Mouse (Mus musculus) ES-E14 (cell line): ENCODE measurements at regions not wholly inside any gene's neighbourhood (a gene's known extent, or its start where the extent isn't known, plus 50 kb on each side); places are given as distances from the start of the nearest gene placed in this dataset.

Experiments
- DNase-seq: peaks from one replicate; pipeline ENCODE4 v3.0.0-alpha.2; 2013; ENCODE audit warnings: low read depth, low spot score
- H3K27ac ChIP-seq: 2 replicates; pipeline ENCODE4 v1.5.1; 2012; ENCODE audit warnings: low read depth, mild to moderate bottlenecking, low read length, moderate library complexity, mixed read lengths; ENCODE audit not compliant: poor library complexity, insufficient read depth, severe bottlenecking
- H3K36me3 ChIP-seq: 2 replicates; pipeline ENCODE4 v1.6.1; 2012; ENCODE audit warnings: mild to moderate bottlenecking, low read length, moderate library complexity, mixed read lengths; ENCODE audit not compliant: control insufficient read depth, poor library complexity, insufficient read depth, severe bottlenecking
- H3K4me1 ChIP-seq, 2 experiments: fragments of 150-350 bp in 1 of 2; sonication (generic) in 1 of 2; 2 replicates each; pipeline ENCODE4 v1.6.1; 2012; ENCODE audit warnings: low read length in 2 of 2, mild to moderate bottlenecking in 1 of 2, mixed read lengths in 1 of 2; ENCODE audit not compliant: control insufficient read depth in 2 of 2, insufficient read depth in 2 of 2, poor library complexity in 1 of 2
- H3K4me3 ChIP-seq, 2 experiments: fragments of 150-350 bp in 1 of 2; sonication (generic) in 1 of 2; 2 replicates each; pipeline ENCODE4 v1.5.1; 2012; ENCODE audit warnings: low read length in 2 of 2, low read depth in 1 of 2, mild to moderate bottlenecking in 1 of 2, mixed read lengths in 1 of 2; ENCODE audit not compliant: insufficient read depth in 1 of 2, poor library complexity in 1 of 2, severe bottlenecking in 1 of 2
- H3K9ac ChIP-seq: 2 replicates; pipeline ENCODE4 v1.6.1; 2012; ENCODE audit warnings: low read depth, mild to moderate bottlenecking, low read length, mixed read lengths; ENCODE audit not compliant: poor library complexity, insufficient read depth, severe bottlenecking
- H3K9me3 ChIP-seq: fragments of 150-350 bp; sonication (generic); 2 replicates; pipeline ENCODE4 v1.6.1; 2012; ENCODE audit warnings: low read depth, mild to moderate bottlenecking, low read length; ENCODE audit not compliant: control insufficient read depth, insufficient read depth
- CHD2 ChIP-seq: IDR thresholded peaks from 2 replicates; pipeline ENCODE4 v1.6.1; 2014; ENCODE audit warnings: mild to moderate bottlenecking, low read depth, low read length, inconsistent platforms
- HCFC1 ChIP-seq: IDR thresholded peaks from 2 replicates; pipeline ENCODE4 v1.6.1; 2012; ENCODE audit warnings: low read length, inconsistent platforms, borderline replicate concordance; ENCODE audit not compliant: insufficient read depth
- MAFK ChIP-seq: IDR thresholded peaks from 2 replicates; pipeline ENCODE4 v1.6.1; 2014; ENCODE audit warnings: mild to moderate bottlenecking, low read depth, low read length, inconsistent platforms; ENCODE audit not compliant: insufficient read depth
- ZC3H11A ChIP-seq: IDR thresholded peaks from 2 replicates; pipeline ENCODE4 v1.6.1; 2012; ENCODE audit warnings: low read depth, mild to moderate bottlenecking, inconsistent platforms, low read length, borderline replicate concordance
- ZNF384 ChIP-seq: IDR thresholded peaks from 2 replicates; pipeline ENCODE4 v1.6.1; 2012; ENCODE audit warnings: low read depth, low read length, inconsistent platforms
- in situ Hi-C, 2 experiments: fragments of 600-800 bp; cut with MboI; formaldehyde crosslinking; loops; one replicate each; pipeline ENCODE4 v1.15.1; 2025; ENCODE audit warnings: low sequenced_read_pairs in 2 of 2, inconsistent platforms in 1 of 2; ENCODE audit not compliant: unreplicated experiment in 2 of 2

DNA sequence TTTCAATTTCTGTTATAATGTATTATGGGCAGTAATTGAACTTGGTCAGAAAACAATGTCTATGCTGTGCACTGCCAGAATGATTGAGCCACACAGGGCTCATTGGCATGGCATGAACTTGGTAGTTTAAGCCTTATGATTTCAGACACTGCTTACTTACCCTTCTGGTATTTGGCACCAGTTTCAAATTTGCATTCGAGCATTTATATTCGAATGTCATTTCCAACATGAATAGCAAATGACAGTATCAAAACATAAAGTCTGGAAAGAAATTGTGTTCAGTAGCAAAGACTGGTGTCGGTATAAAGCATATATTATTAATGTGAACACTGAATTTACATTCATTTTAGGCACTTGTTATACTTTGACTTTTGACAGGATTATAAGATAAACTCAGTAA lies 50.8 kb upstream of the Robo2 start:
- TF ChIP-seq CHD2 (no peak), ZNF384 (no peak), MAFK (no peak), ZC3H11A (no peak), HCFC1 (no peak)
- no peaks in the 10 kb centered on the region for H3K4me1 ChIP-seq
- in situ Hi-C loops, result no loop called here
- H3K4me3 ChIP-seq, result no peak overlapping the region
- no peaks in the 10 kb centered on the region for H3K9me3 ChIP-seq
- H3K36me3 ChIP-seq, result no peaks in the 10 kb centered on the region
- no peak overlapping the region for H3K27ac ChIP-seq
- DNase-seq, result no peak
- no peak overlapping the region for H3K9ac ChIP-seq
